Comparison of ENCODE assay signal across 26 mouse cellular contexts in genomic region chr9:65299650-65300049, GRCm38 (mm10). TPM values are rescaled to one million over a fixed set of nuclear protein-coding genes. Genes with fewer than 3 reads are reported as not detected.
"Had no signal": no experiment of that assay in that cellular context is flagged by ENCODE, and none has a peak within 500 bp of the region (broad histone marks: within the 10 kb centered on the region; RNA-seq: fewer than 3 reads in every experiment).

No protein-coding gene starts in this region.

- H3K4me3 ChIP-seq: left cerebral cortex, adult 2 months; liver, embryonic 12.5 days; liver, embryonic 15.5 days; lung, embryonic 15.5 days; megakaryocyte, embryonic 14.5 days; midbrain, embryonic 10.5 days; midbrain, embryonic 13.5 days; myocyte; neural tube, embryonic 13.5 days; stomach, embryonic 15.5 days had no signal

- H3K27ac ChIP-seq: left cerebral cortex, adult 2 months; liver, embryonic 12.5 days; liver, embryonic 15.5 days; lung, embryonic 15.5 days; midbrain, embryonic 10.5 days; midbrain, embryonic 13.5 days; neural tube, embryonic 13.5 days; stomach, embryonic 15.5 days had no signal

- DNase-seq: kidney, adult 18-20 months; kidney, adult 9 months; kidney, postnatal 14 days; kidney, postnatal 4 days; layer of hippocampus, postnatal 36 days; lung, adult 18-20 months; lung, postnatal 10 days; lung, postnatal 36 days; retina, postnatal 1 day; right cerebral cortex, postnatal 25 days; spleen, adult 18-20 months; thymus, postnatal 25 days had no signal

RNA-seq across cellular contexts. Expression of gene Cilp, which starts 34.7 kb away (rescaled TPM):
- total RNA-seq: layer of hippocampus, adult 18-20 months; layer of hippocampus, postnatal 36 days; left cerebral cortex, postnatal 36 days; monocyte, adult 5-6 weeks; neutrophil, adult 5-6 weeks had no signal
